ENCODE assay signal across 8 mouse cellular contexts in genomic region chrX:159627588-159628566, GRCm38 (mm10). TPM values are rescaled to one million over a fixed set of nuclear protein-coding genes. Genes with fewer than 3 reads are reported as not detected.
DNase-seq lines count a peak whose midpoint lies in the region; ATAC-seq lines count a peak whose summit lies in the region.

No protein-coding gene starts in this region.

- peak overlapping the region; percentile 64 for H3K4me3 ChIP-seq in forebrain, embryonic 10.5 days
- peak overlapping the region; percentile 73 for H3K4me3 ChIP-seq in hindbrain, embryonic 15.5 days
- H3K4me3 ChIP-seq in limb, embryonic 13.5 days = peak overlapping the region; percentile 60
- H3K4me3 ChIP-seq in midbrain, embryonic 13.5 days (replicated peaks) = peak overlapping the region; percentile 60
- peak overlapping the region; percentile 59 for H3K4me3 ChIP-seq in stomach, embryonic 16.5 days (replicated peaks; ENCODE audit: low read length)

- peak overlapping the region; percentile 66 for H3K4me2 ChIP-seq in hindbrain, embryonic 15.5 days
- peak overlapping the region; percentile 69 for H3K4me2 ChIP-seq in limb, embryonic 13.5 days (replicated peaks)
- peak overlapping the region; percentile 59 for H3K4me2 ChIP-seq in midbrain, embryonic 13.5 days (replicated peaks)
- peak overlapping the region; percentile 71 for H3K4me2 ChIP-seq in stomach, embryonic 16.5 days (ENCODE audit: low read depth, low read length)

- peak; percentile 2 to 10 for DNase-seq in layer of hippocampus, adult 18-20 months (ENCODE audit: low spot score in 2 of 2)
- DNase-seq in layer of hippocampus, adult 9-10 months (ENCODE audit: low spot score) = no peak
- peak; percentile 34 for DNase-seq in brain, adult 2 months (ENCODE audit: low read depth, low spot score)
- DNase-seq in forebrain, embryonic 10.5 days (ENCODE audit: extremely low spot score, low spot score) = peak; percentile 31

- H3K4me1 ChIP-seq in forebrain, embryonic 10.5 days = peaks cover 12% of the 10 kb centered on the region
- peaks cover 17% of the 10 kb centered on the region; the same call in 1 of the 2 replicates for H3K4me1 ChIP-seq in hindbrain, embryonic 15.5 days (replicated peaks)
- H3K4me1 ChIP-seq in limb, embryonic 13.5 days = no peaks in the 10 kb centered on the region
- H3K4me1 ChIP-seq in midbrain, embryonic 13.5 days (replicated peaks) = 0 out of 2 replicates have a peak, but pooled peaks cover 4% of the 10 kb centered on the region
- no peaks in the 10 kb centered on the region for H3K4me1 ChIP-seq in stomach, embryonic 16.5 days (ENCODE audit: control insufficient read depth, insufficient read depth, low read length)

- no peaks in the 10 kb centered on the region for H3K36me3 ChIP-seq in forebrain, embryonic 10.5 days (replicated peaks)
- no peaks in the 10 kb centered on the region for H3K36me3 ChIP-seq in hindbrain, embryonic 15.5 days
- no peaks in the 10 kb centered on the region for H3K36me3 ChIP-seq in limb, embryonic 13.5 days
- H3K36me3 ChIP-seq in midbrain, embryonic 13.5 days = no peaks in the 10 kb centered on the region
- H3K36me3 ChIP-seq in stomach, embryonic 16.5 days (ENCODE audit: control insufficient read depth, insufficient read depth, low read length) = no peaks in the 10 kb centered on the region

- peak overlapping the region; percentile 76 for H3K27ac ChIP-seq in forebrain, embryonic 10.5 days
- H3K27ac ChIP-seq in hindbrain, embryonic 15.5 days (replicated peaks) = peak overlapping the region; percentile 84
- peak overlapping the region; percentile 55; the same call in 1 of the 2 replicates for H3K27ac ChIP-seq in limb, embryonic 13.5 days
- peak overlapping the region; percentile 80 for H3K27ac ChIP-seq in midbrain, embryonic 13.5 days
- H3K27ac ChIP-seq in stomach, embryonic 16.5 days (ENCODE audit: low read length) = peak overlapping the region; percentile 64

- ATAC-seq in hindbrain, embryonic 15.5 days (ENCODE audit: low FRiP score, low read depth) = peak; percentile 76
- peak; percentile 51 for ATAC-seq in limb, embryonic 13.5 days (ENCODE audit: low FRiP score, low read depth)
- ATAC-seq in midbrain, embryonic 13.5 days = peak; percentile 75
- ATAC-seq in stomach, embryonic 16.5 days (ENCODE audit: insufficient read depth, low FRiP score) = peak; percentile 59

- H3K9me3 ChIP-seq in forebrain, embryonic 10.5 days = no peaks in the 10 kb centered on the region
- no peaks in the 10 kb centered on the region for H3K9me3 ChIP-seq in hindbrain, embryonic 15.5 days
- no peaks in the 10 kb centered on the region for H3K9me3 ChIP-seq in limb, embryonic 13.5 days
- no peaks in the 10 kb centered on the region for H3K9me3 ChIP-seq in midbrain, embryonic 13.5 days
- no peaks in the 10 kb centered on the region for H3K9me3 ChIP-seq in stomach, embryonic 16.5 days (replicated peaks; ENCODE audit: control insufficient read depth, low read length)

- peaks cover 91% of the 10 kb centered on the region for H3K27me3 ChIP-seq in forebrain, embryonic 10.5 days (ENCODE audit: poor library complexity, severe bottlenecking)
- no peaks in the 10 kb centered on the region for H3K27me3 ChIP-seq in hindbrain, embryonic 15.5 days
- H3K27me3 ChIP-seq in limb, embryonic 13.5 days = peaks cover 34% of the 10 kb centered on the region; the same call in 1 of the 2 replicates
- H3K27me3 ChIP-seq in midbrain, embryonic 13.5 days = peaks cover 2% of the 10 kb centered on the region; the same call in 1 of the 2 replicates
- peaks cover 4% of the 10 kb centered on the region; the same call in 1 of the 2 replicates for H3K27me3 ChIP-seq in stomach, embryonic 16.5 days (ENCODE audit: control insufficient read depth, insufficient read depth, low read length)

- WGBS in forebrain, embryonic 10.5 days = 19% methylated on average over 56 of the region's 56 CpGs
- 35% methylated on average over 45 of the region's 56 CpGs for WGBS in hindbrain, embryonic 15.5 days
- 11% methylated on average over 42 of the region's 56 CpGs for WGBS in limb, embryonic 13.5 days
- WGBS in midbrain, embryonic 13.5 days = 28% methylated on average over 55 of the region's 56 CpGs
- 13% methylated on average over 40 of the region's 56 CpGs for WGBS in stomach, embryonic 16.5 days

- peak overlapping the region; percentile 73 for H3K9ac ChIP-seq in hindbrain, embryonic 15.5 days
- peak overlapping the region; percentile 79 for H3K9ac ChIP-seq in limb, embryonic 13.5 days
- H3K9ac ChIP-seq in midbrain, embryonic 13.5 days (replicated peaks) = peak overlapping the region; percentile 83
- H3K9ac ChIP-seq in stomach, embryonic 16.5 days (ENCODE audit: low read length) = peak overlapping the region; percentile 73

RNA-seq across cellular contexts. Expression of gene Sh3kbp1, which starts 0.8 kb away (rescaled TPM):
- 10 to 100 TPM; 35.9 to 37.9 TPM for total RNA-seq in layer of hippocampus, adult 18-20 months (2021)
- polyA plus RNA-seq in forebrain, embryonic 10.5 days (2016; fragmentation: Nextera tagmentation; extraction: Ambion mirVana) = 16.5 and 17.8 TPM in 2 replicates
- polyA plus RNA-seq in hindbrain, embryonic 15.5 days (2015; fragmentation: Nextera tagmentation; extraction: Ambion mirVana) = 44.0 and 51.2 TPM in 2 replicates
- polyA plus RNA-seq in limb, embryonic 13.5 days (2015; fragmentation: Nextera tagmentation; extraction: Ambion mirVana) = 29.8 and 39.0 TPM in 2 replicates
- 37.6 and 39.3 TPM in 2 replicates for polyA plus RNA-seq in midbrain, embryonic 13.5 days (2015; fragmentation: Nextera tagmentation; extraction: Ambion mirVana)
- 23.3 and 29.6 TPM in 2 replicates for polyA plus RNA-seq in stomach, embryonic 16.5 days (2015; fragmentation: Nextera tagmentation; extraction: Ambion mirVana)
